Mouse (Mus musculus): ENCODE measurements at regions not wholly inside any gene's neighbourhood (a gene's known extent, or its start where the extent isn't known, plus 50 kb on each side); places are given as distances from the start of the nearest gene placed in this dataset.

GRCm38 (mm10) chr13:72346207-72346943 is 282.2 kb upstream of the Irx2 start:
- ATAC-seq (replicated peaks; ENCODE audit: low read depth, poor library complexity, severe bottlenecking) = no peak

- ATAC-seq (replicated peaks; ENCODE audit: low read depth, poor library complexity, severe bottlenecking) = no peak
Measured at GRCm38 (mm10) chr13:72346944-72347586, 281.6 kb upstream of the Irx2 start.

DNA sequence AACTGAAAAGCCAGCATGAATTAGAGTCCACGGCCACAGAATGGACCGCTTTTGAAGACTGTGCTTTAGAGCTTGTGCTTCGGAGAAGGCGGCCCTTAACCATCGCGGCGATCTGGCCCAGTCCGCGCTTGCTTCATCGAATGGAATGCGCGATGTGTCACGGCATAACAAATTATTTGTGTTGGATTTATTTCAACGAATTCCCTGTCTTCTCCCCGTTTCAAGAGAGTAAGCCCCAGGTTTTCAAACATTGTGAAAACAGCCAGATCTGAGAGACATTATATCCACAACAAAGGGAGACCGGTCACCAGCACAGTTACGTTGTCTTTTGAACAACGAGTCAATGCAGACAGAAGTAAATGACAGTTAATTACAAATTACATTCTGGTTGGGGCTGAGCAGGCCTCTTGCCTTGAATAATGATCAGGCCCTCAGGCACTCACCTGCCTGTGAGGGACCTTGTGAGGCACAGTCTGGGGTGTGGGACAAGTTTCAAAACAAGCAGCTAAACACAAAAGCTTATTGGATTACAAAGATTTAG is 275.9 kb upstream of the Irx2 start:
- no peak for ATAC-seq (replicated peaks; ENCODE audit: low read depth, poor library complexity, severe bottlenecking)

GRCm38 (mm10) chr13:72355297-72355696 is 273.3 kb upstream of the Irx2 start:
- no peak for ATAC-seq (replicated peaks; ENCODE audit: low read depth, poor library complexity, severe bottlenecking)

- no peak for ATAC-seq (replicated peaks; ENCODE audit: low read depth, poor library complexity, severe bottlenecking)
Measured at GRCm38 (mm10) chr13:72355821-72356220, 272.8 kb upstream of the Irx2 start.

DNA sequence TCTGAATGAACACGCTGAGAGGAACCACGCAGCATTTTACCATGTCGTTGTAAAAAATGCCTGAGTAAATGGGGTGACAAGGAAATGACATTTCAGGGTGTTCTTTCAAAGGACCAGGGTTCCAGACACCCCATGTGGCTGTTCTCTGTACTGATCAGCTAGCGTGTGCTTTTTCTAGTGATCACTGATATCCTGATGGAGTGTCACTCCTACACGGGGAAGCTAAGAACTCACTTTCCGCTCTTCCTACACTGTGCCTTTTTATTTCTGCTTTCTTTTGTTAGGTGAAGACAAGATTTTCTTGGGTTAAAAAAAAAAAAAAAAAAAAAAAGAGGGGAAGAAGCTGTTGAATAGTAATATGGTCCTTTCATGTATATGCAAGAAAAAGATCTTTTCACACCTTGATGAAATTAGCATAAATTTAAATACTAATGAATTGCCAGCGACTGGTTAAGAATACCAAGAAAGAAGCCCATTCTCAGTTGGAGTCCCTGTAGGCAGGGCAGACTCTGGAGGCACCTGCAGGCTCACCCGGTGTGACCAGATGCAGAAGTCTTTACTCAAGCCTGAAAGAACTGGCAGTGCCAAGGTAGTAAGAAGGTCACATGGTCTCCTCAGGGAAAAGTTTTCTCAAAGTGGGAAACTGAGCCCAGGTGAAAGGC is 270.2 kb upstream of the Irx2 start:
- no peak for ATAC-seq (replicated peaks; ENCODE audit: low read depth, poor library complexity, severe bottlenecking)

- no peak for ATAC-seq (replicated peaks; ENCODE audit: low read depth, poor library complexity, severe bottlenecking)
Measured at GRCm38 (mm10) chr13:72365534-72366271, 262.9 kb upstream of the Irx2 start.

GRCm38 (mm10) chr13:72366281-72366680 is 262.3 kb upstream of the Irx2 start:
- no peak for ATAC-seq (replicated peaks; ENCODE audit: low read depth, poor library complexity, severe bottlenecking)

GRCm38 (mm10) chr13:72370131-72370530 is 258.5 kb upstream of the Irx2 start:
- ATAC-seq (replicated peaks; ENCODE audit: low read depth, poor library complexity, severe bottlenecking) = no peak

DNA sequence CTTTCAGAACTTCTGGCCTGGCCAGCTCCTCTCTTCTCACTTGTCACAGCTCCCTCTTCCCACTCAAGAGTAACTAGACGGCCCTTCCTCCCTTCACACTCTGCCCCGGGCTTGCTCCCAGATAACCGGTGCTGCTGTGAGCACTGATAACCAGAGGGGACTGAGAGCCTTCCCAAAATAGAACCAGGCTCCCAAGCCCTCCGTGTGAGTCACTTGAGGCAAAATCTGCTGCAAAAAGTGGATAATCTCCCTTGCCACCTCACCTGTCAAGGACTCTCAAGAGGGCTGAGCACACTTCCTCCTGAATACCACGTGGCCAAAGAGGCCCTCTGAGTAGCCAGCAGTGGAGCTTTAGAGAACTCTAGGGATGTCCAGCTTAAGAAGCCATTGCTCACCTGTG is 257.6 kb upstream of the Irx2 start:
- ATAC-seq (replicated peaks; ENCODE audit: low read depth, poor library complexity, severe bottlenecking) = no peak

- ATAC-seq (replicated peaks; ENCODE audit: low read depth, poor library complexity, severe bottlenecking) = no peak
Measured at GRCm38 (mm10) chr13:72393366-72393765, 235.3 kb upstream of the Irx2 start.

GRCm38 (mm10) chr13:72400677-72401076 is 227.9 kb upstream of the Irx2 start:
- no peak for ATAC-seq (replicated peaks; ENCODE audit: low read depth, poor library complexity, severe bottlenecking)

DNA sequence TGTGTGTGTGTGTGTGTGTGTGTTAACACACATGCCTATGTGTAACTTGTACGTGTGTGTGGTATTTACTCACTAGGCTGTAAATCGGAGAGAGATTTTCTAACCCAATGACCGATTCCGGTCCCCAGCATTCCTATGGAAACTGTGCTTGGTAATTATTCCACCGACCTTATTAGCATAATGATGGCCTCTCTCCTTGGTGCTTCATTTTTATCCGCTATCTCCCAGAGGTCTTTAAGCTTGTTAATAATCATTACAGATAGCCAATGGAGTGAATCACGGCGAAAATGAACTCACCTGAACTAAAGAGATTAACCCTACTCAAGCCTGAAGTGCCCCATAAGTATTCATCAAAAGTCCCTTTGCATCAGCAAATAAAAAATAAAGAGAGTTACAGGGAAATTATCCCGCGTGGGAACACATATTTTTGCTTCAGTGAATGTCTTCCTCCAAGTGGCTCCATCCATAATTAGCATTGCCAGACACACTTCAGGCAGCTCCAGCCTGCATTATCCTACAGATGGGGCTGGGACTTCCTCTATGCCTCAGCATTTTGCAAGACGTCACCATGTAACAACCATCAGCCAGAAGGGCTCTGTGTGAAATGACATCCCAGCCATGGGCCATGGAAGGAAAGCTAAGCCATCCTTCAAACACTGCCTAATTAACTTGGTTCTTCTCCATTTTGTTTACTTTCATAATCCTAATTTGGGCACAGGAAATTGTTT is 219.2 kb upstream of the Irx2 start:
- ATAC-seq (replicated peaks; ENCODE audit: low read depth, poor library complexity, severe bottlenecking) = no peak

GRCm38 (mm10) chr13:72412656-72413055 is 216.0 kb upstream of the Irx2 start:
- ATAC-seq (replicated peaks; ENCODE audit: low read depth, poor library complexity, severe bottlenecking) = no peak

DNA sequence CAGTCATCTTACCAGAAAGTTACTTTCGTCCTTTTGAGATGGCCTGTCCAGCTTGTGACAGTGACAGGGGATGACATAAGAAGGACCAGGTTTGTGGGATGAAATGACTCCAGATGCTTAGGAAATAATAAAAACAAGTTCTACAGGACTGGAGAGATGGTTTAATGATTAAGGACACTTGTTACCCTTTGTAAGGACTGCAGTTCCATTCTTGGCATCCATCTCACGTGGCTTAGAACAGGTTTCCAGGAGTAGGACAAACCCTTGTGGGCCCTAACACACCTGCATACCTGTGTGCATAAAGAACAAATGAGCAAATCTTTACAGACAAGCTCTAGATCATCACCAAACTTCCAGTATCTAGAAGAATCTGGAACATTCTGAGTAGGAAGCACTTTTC is 211.6 kb upstream of the Irx2 start:
- no peak for ATAC-seq (replicated peaks; ENCODE audit: low read depth, poor library complexity, severe bottlenecking)

GRCm38 (mm10) chr13:72417816-72418215 is 210.8 kb upstream of the Irx2 start:
- no peak for ATAC-seq (replicated peaks; ENCODE audit: low read depth, poor library complexity, severe bottlenecking)

- no peak for ATAC-seq (replicated peaks; ENCODE audit: low read depth, poor library complexity, severe bottlenecking)
Measured at GRCm38 (mm10) chr13:72418285-72418684, 210.3 kb upstream of the Irx2 start.

DNA sequence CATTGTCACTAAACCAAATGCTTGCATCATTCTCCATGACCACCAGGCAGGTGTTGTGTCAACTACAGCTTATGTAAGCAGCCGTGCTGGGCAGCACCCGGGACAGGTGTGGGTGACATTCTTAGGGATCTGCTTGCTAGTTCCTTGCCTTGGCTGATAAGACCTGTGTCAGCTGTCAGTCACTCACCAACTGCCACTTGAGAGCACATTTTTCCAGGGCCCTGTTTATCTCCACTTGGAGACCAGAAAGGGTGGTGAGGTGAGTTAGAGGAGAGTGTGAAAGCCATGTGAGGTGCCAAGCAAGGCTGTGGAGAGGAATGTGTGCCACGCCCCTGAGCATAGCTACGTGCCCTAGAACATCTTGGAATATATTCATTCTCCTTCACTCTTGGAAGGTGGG is 209.1 kb upstream of the Irx2 start:
- ATAC-seq (replicated peaks; ENCODE audit: low read depth, poor library complexity, severe bottlenecking) = no peak

DNA sequence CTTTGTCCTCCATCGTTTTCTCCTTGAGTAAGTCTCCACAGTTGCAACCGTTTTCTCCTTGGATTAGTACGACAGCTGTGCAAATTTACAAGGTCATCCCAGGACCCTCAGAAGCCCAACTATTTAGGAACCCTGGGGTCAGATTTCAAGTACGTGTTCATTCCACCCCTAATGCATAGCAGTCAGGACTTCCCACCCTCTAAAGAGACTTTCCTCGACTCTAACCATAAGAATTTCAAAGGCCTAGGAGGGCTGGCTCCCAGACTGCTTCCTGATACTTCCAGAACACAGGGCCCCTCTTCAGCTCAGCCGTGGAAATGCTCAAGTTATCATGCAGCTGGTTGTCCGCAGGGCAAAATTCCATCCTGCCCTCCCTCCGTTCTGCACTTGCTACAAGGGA is 202.7 kb upstream of the Irx2 start:
- ATAC-seq (replicated peaks; ENCODE audit: low read depth, poor library complexity, severe bottlenecking) = no peak

GRCm38 (mm10) chr13:72445336-72445735 is 183.3 kb upstream of the Irx2 start:
- no peak for ATAC-seq (replicated peaks; ENCODE audit: low read depth, poor library complexity, severe bottlenecking)

Data from common myeloid progenitor, adult 5-6 weeks (primary cell).